Mouse (Mus musculus) MEL (cell line): Measurements from ENCODE around the gene Bsn. TPM values are rescaled to one million over a fixed set of nuclear protein-coding genes. Genes with fewer than 3 reads are reported as not detected.
"Not testable (repeated sequence)": the region's sequence is repeated elsewhere in the genome, so short reads cannot be mapped to it uniquely, and the experiment has no call there.

Source experiments
- DNase-seq: peaks from one replicate; pipeline ENCODE4 v3.0.0; 2011; ENCODE audit warnings: low read depth, low spot score
- H3K27ac ChIP-seq: 2 replicates; pipeline ENCODE4 v1.5.1; 2012; ENCODE audit warnings: low read depth, mild to moderate bottlenecking, control low read depth, low read length, moderate library complexity; ENCODE audit not compliant: control insufficient read depth
- H3K27me3 ChIP-seq, 2 experiments: fragments of 150-350 bp in 1 of 2; sonication (generic) in 1 of 2; 2 replicates each; pipeline ENCODE4 v1.6.1; 2012; ENCODE audit warnings: low read length in 2 of 2, mild to moderate bottlenecking in 2 of 2, improper control_type of control experiment in 1 of 2, moderate library complexity in 1 of 2; ENCODE audit not compliant: insufficient read depth in 2 of 2, control insufficient read depth in 1 of 2
- H3K36me3 ChIP-seq, 2 experiments: 2 replicates each; pipeline ENCODE4 v1.6.1; 2012 to 2014; ENCODE audit warnings: low read length in 2 of 2, improper control_type of control experiment in 1 of 2, inconsistent platforms in 1 of 2, mild to moderate bottlenecking in 1 of 2; ENCODE audit not compliant: insufficient read depth in 2 of 2, control insufficient read depth in 1 of 2
- H3K4me1 ChIP-seq, 2 experiments: fragments of 150-350 bp in 1 of 2; sonication (generic) in 1 of 2; 2 replicates each; pipeline ENCODE4 v1.6.1; 2012; ENCODE audit warnings: low read length in 2 of 2, improper control_type of control experiment in 1 of 2, mild to moderate bottlenecking in 1 of 2; ENCODE audit not compliant: insufficient read depth in 2 of 2, control insufficient read depth in 1 of 2
- H3K4me3 ChIP-seq, 2 experiments: fragments of 150-350 bp in 1 of 2; sonication (generic) in 1 of 2; 2 replicates each; pipeline ENCODE4 v1.5.1; 2012; ENCODE audit warnings: low read depth in 2 of 2, low read length in 2 of 2, mild to moderate bottlenecking in 2 of 2, moderate library complexity in 2 of 2, control low read depth in 1 of 2, improper control_type of control experiment in 1 of 2; ENCODE audit not compliant: control insufficient read depth in 1 of 2, insufficient read depth in 1 of 2
- H3K79me2 ChIP-seq: 2 replicates; pipeline ENCODE4 v1.6.1; 2012; ENCODE audit warnings: mild to moderate bottlenecking, low read length, moderate library complexity; ENCODE audit not compliant: control insufficient read depth, poor library complexity, insufficient read depth
- H3K9ac ChIP-seq: 2 replicates; pipeline ENCODE4 v1.6.1; 2012; ENCODE audit warnings: low read depth, mild to moderate bottlenecking, control low read depth, low read length, moderate library complexity; ENCODE audit not compliant: control insufficient read depth, poor library complexity, severe bottlenecking
- H3K9me3 ChIP-seq: fragments of 150-350 bp; sonication (generic); replicated peaks from 2 replicates; pipeline ENCODE4 v1.6.1; 2012; ENCODE audit warnings: mild to moderate bottlenecking, low read length, improper control_type of control experiment, moderate library complexity; ENCODE audit not compliant: insufficient read depth
- CHD1 ChIP-seq: IDR thresholded peaks from 2 replicates; pipeline ENCODE4 v1.6.1; 2012; ENCODE audit warnings: low read depth, mild to moderate bottlenecking, inconsistent platforms, low read length, improper control_type of control experiment
- CHD2 ChIP-seq: IDR thresholded peaks from 2 replicates; pipeline ENCODE4 v1.6.1; 2011; ENCODE audit warnings: low read length, improper control_type of control experiment
- CTCF ChIP-seq, 3 experiments: IDR thresholded peaks in 2 of 3; conservative IDR thresholded peaks in 1 of 3; 2 replicates each; pipeline ENCODE4 v1.5.1; 2011 to 2012; ENCODE audit warnings: low read length in 3 of 3, low read depth in 2 of 3, mild to moderate bottlenecking in 2 of 3, improper control_type of control experiment in 1 of 3, inconsistent platforms in 1 of 3, mixed read lengths in 1 of 3, moderate library complexity in 1 of 3; ENCODE audit not compliant: control insufficient read depth in 1 of 3, insufficient read depth in 1 of 3, poor library complexity in 1 of 3, severe bottlenecking in 1 of 3
- E2F4 ChIP-seq: IDR thresholded peaks from 2 replicates; pipeline ENCODE4 v1.6.1; 2011; ENCODE audit warnings: low read depth, low read length, improper control_type of control experiment, borderline replicate concordance
- ELF1 ChIP-seq: IDR thresholded peaks from 2 replicates; pipeline ENCODE4 v1.6.1; 2014; ENCODE audit warnings: low read depth, mild to moderate bottlenecking, inconsistent platforms, low read length, improper control_type of control experiment, moderate library complexity
- HCFC1 ChIP-seq: IDR thresholded peaks from 2 replicates; pipeline ENCODE4 v1.6.1; 2012; ENCODE audit warnings: low read depth, mild to moderate bottlenecking, inconsistent platforms, low read length, improper control_type of control experiment, moderate library complexity
- MAX ChIP-seq: IDR thresholded peaks from 2 replicates; pipeline ENCODE4 v1.6.1; 2011; ENCODE audit warnings: low read length, improper control_type of control experiment
- MAZ ChIP-seq: IDR thresholded peaks from 2 replicates; pipeline ENCODE4 v1.6.1; 2012; ENCODE audit warnings: low read depth, mild to moderate bottlenecking, inconsistent platforms, low read length, improper control_type of control experiment
- MXI1 ChIP-seq: IDR thresholded peaks from 2 replicates; pipeline ENCODE4 v1.6.1; 2011; ENCODE audit warnings: mild to moderate bottlenecking, low read depth, low read length, improper control_type of control experiment
- MYB ChIP-seq: IDR thresholded peaks from 2 replicates; pipeline ENCODE4 v1.6.1; 2011; ENCODE audit warnings: mild to moderate bottlenecking, low read depth, low read length, improper control_type of control experiment
- NRF1 ChIP-seq: IDR thresholded peaks from 2 replicates; pipeline ENCODE4 v1.6.1; 2014; ENCODE audit warnings: low read depth, mild to moderate bottlenecking, inconsistent platforms, low read length, improper control_type of control experiment, moderate library complexity; ENCODE audit not compliant: poor library complexity, insufficient read depth, severe bottlenecking
- POLR2AphosphoS2 ChIP-seq: IDR thresholded peaks from 2 replicates; pipeline ENCODE4 v1.6.1; 2011; ENCODE audit warnings: low read length, improper control_type of control experiment
- RAD21 ChIP-seq: IDR thresholded peaks from 2 replicates; pipeline ENCODE4 v1.6.1; 2011; ENCODE audit warnings: mild to moderate bottlenecking, low read depth, low read length, improper control_type of control experiment
- SMC3 ChIP-seq: IDR thresholded peaks from 2 replicates; pipeline ENCODE4 v1.6.1; 2011; ENCODE audit warnings: low read depth, low read length, improper control_type of control experiment
- USF2 ChIP-seq, 2 experiments: IDR thresholded peaks; 2 replicates each; pipeline ENCODE4 v1.6.1; 2011 to 2012; ENCODE audit warnings: improper control_type of control experiment in 2 of 2, low read length in 2 of 2, borderline replicate concordance in 1 of 2, inconsistent platforms in 1 of 2, low read depth in 1 of 2, mild to moderate bottlenecking in 1 of 2; ENCODE audit not compliant: insufficient read depth in 1 of 2
- ZC3H11A ChIP-seq: IDR thresholded peaks from 2 replicates; pipeline ENCODE4 v1.6.1; 2012; ENCODE audit warnings: low read depth, mild to moderate bottlenecking, inconsistent platforms, low read length, improper control_type of control experiment
- ZKSCAN1 ChIP-seq: IDR thresholded peaks from 2 replicates; pipeline ENCODE4 v1.6.1; 2012; ENCODE audit warnings: low read depth, mild to moderate bottlenecking, inconsistent platforms, low read length, improper control_type of control experiment, moderate library complexity
- polyA plus RNA-seq, 2 experiments: library from polyadenylated mRNA; stranded (reverse) in 1 of 2; unstranded in 1 of 2; fragments of >175 nt in 1 of 2; fragments of >200 nt in 1 of 2; gene quantifications; 2 replicates each; pipeline versions ENCODE4 v1.2.1 to v1.2.4; 2012; ENCODE audit warnings: low replicate concordance in 2 of 2, low read depth in 1 of 2; ENCODE audit not compliant: insufficient read length in 2 of 2, insufficient read depth in 1 of 2, missing spikeins in 1 of 2
- total RNA-seq: library from RNA; depleted of rRNA; stranded (reverse); fragments of 300-350 nt; gene quantifications from 2 replicates; pipeline ENCODE4 v1.2.3, GENCODE M21; 2012

Bsn gene
- total and polyA plus RNA-seq, 3 experiments = 3.5 to 5.6 TPM; not detected in 1

- Histone ChIP-seq H3K4me1 (peaks cover 3 to 8% of the 10 kb centered on the region in 2 experiments; a peak in 3 of 4 replicates), H3K79me2 (no peaks in the 10 kb centered on the region), H3K27ac (no peak overlapping the region), H3K27me3 (peaks cover 4 to 5% of the 10 kb centered on the region in 2 experiments; a peak in 3 of 4 replicates), H3K4me3 (no peak overlapping the region), H3K9me3 (no peaks in the 10 kb centered on the region), H3K9ac (no peak overlapping the region), H3K36me3 (no peaks in the 10 kb centered on the region; a peak in 1 of 4 replicates)
- TF ChIP-seq ZC3H11A = no peak
- no peak for TF ChIP-seq MXI1
- no peak for TF ChIP-seq CHD2
- no peak for TF ChIP-seq MAX
- no peak for TF ChIP-seq E2F4
- TF ChIP-seq MAZ = no peak
- TF ChIP-seq USF2 (IDR thresholded peaks at IDR 0.05; ENCODE audit: borderline replicate concordance in 1 of 2, insufficient read depth in 1 of 2, low read depth in 1 of 2, low read length in 2 of 2) = no peak
- TF ChIP-seq MYB = no peak
- no peak for TF ChIP-seq POLR2AphosphoS2
- no peak for TF ChIP-seq ZKSCAN1
- no peak for TF ChIP-seq CHD1
- TF ChIP-seq CTCF (IDR thresholded peaks at IDR 0.05 in 2 of 3, conservative IDR thresholded peaks at IDR 0.05 in 1 of 3; ENCODE audit: control insufficient read depth in 1 of 3, insufficient read depth in 1 of 3, low read depth in 2 of 3, low read length in 3 of 3, poor library complexity in 1 of 3, severe bottlenecking in 1 of 3) = no peak
- no peak for TF ChIP-seq SMC3
- TF ChIP-seq NRF1 = no peak
- no peak for TF ChIP-seq RAD21
- no peak for TF ChIP-seq HCFC1
- TF ChIP-seq ELF1 = no peak
- no peak for DNase-seq
These were observed 6.9 kb upstream of the Bsn start for GRCm38 (mm10) chr9:108196920-108197677.

- H3K4me3 ChIP-seq, H3K79me2 ChIP-seq, H3K36me3 ChIP-seq, H3K9me3 ChIP-seq, H3K27me3 ChIP-seq, H3K9ac ChIP-seq, H3K4me1 ChIP-seq, H3K27ac ChIP-seq: not testable (repeated sequence)
- peak; percentile 57 for DNase-seq
- TF ChIP-seq ZC3H11A = peak; percentile 28; the same call in 1 of the 2 replicates
- peak; percentile 29 to 40 (median 36); a peak in 5 of 6 replicates for TF ChIP-seq CTCF (IDR thresholded peaks at IDR 0.05 in 2 of 3, conservative IDR thresholded peaks at IDR 0.05 in 1 of 3; ENCODE audit: control insufficient read depth in 1 of 3, insufficient read depth in 1 of 3, low read depth in 2 of 3, low read length in 3 of 3, poor library complexity in 1 of 3, severe bottlenecking in 1 of 3)
- peak; percentile 17; the same call in 1 of the 2 replicates for TF ChIP-seq RAD21
- peak; percentile 41 for TF ChIP-seq SMC3
These were observed 6.0 kb upstream of the Bsn start for GRCm38 (mm10) chr9:108196222-108196621.
